Mouse (Mus musculus): Measurements from ENCODE around the gene Trim24. TPM values are rescaled to one million over a fixed set of nuclear protein-coding genes. Genes with fewer than 3 reads are reported as not detected.

The Trim24 gene
- 18.8 and 25.8 TPM in 2 replicates for polyA plus RNA-seq (2012; rRNA removed; ENCODE audit: low replicate concordance)

DNA sequence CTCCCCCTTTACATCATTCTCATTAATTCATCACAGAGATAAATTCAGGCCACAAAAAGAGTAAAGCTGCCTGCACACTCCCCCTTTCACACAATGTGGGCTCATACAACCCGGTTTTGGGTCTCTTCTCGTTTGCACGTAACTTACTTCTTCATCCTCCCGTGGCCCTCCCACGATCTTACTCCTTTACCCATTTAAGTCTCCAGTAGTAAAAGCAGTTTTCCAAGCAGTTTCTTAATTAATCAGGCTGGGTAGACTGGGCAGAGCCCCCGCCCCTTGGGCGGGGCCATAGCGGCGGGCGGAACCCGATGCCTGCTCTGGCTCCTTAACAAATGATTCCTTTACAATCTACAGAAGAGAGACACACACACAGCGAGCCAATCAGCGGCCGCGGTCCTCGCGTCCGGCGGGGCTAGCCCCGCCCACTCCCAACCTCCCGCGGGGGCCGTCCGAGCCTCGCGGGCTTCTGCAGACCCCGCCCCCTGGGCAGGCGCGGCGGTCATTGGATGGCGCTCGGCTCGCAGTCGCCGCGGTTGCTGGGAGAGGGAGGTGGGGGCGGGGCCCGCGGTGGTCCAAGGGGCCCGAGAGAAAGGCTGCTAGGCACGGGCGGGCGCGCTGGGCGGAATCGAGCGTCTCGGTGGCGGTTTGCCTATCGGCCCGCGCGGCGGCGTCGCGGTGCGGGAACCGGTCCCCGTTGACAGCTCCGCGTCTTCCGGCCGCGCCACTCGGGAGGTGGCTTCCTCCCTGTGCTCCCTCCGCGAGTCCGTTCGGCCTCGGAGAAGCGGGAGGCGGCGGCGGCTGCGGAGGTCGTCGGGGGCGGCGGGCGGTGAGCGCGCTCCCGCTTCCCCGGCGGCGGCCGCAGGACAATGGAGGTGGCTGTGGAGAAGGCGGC lies at the start of gene Trim24:
Gene Trim24 (plus strand): TSS at position 567 of the 892 bp plus-strand sequence.

Other genes starting within 250 kb of the Trim24 start
- gene Svopl, start 176.2 kb downstream of the Trim24 start, polyA plus RNA-seq (2012; rRNA removed; ENCODE audit: low replicate concordance), result 2.6 and 5.9 TPM in 2 replicates
- gene Tmem213, start 238.4 kb downstream of the Trim24 start, polyA plus RNA-seq (2012; rRNA removed; ENCODE audit: low replicate concordance), result not detected in 2 replicates